Mouse (Mus musculus) megakaryocyte, embryonic 14.5 days (primary cell): ENCODE results near the gene Unc13d.

ENCODE experiments used
- FLI1 ChIP-seq: IDR thresholded peaks from 2 replicates; pipeline ENCODE4 v1.6.1; 2012; ENCODE audit warnings: low read length, inconsistent platforms, mixed read lengths
- GATA1 ChIP-seq: IDR thresholded peaks from 3 replicates; pipeline ENCODE4 v1.6.1; 2012; ENCODE audit warnings: mixed read lengths, low read length, inconsistent platforms, borderline replicate concordance

DNA sequence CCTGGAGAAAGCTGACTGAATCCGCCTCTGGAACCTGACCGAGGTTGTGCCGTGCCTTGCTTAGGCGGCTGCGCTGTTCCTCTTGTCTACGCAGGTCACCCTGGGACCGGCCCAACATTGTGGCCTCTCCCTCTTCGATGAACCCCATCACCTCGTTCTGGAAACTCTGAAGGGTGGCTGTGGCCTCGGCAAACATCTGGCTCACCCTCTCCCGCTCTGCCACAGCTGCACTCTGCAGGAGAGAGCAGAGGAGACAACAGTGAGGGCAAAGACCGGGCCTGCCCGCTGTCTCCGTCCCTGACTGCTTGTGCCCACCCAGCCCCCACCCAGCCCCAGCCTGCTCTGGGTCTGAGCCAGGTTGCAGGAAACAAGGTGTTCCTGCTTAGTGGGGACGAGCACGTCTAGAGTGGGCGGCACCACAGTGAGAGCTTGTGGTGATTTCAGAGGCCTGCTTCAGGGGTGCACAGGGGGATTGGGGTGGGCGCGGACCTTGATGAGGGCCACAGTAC is 30.1 kb upstream of the Unc13d start:
- TF ChIP-seq GATA1: no peak
- no peak for TF ChIP-seq FLI1
